Mouse (Mus musculus) kidney, adult 9 months (tissue): ENCODE measurements at regions not wholly inside any gene's neighbourhood (a gene's known extent, or its start where the extent isn't known, plus 50 kb on each side); places are given as distances from the start of the nearest gene placed in this dataset.

Source experiments
- DNase-seq: peaks from one replicate; pipeline ENCODE4 v3.0.0; 2022

DNA sequence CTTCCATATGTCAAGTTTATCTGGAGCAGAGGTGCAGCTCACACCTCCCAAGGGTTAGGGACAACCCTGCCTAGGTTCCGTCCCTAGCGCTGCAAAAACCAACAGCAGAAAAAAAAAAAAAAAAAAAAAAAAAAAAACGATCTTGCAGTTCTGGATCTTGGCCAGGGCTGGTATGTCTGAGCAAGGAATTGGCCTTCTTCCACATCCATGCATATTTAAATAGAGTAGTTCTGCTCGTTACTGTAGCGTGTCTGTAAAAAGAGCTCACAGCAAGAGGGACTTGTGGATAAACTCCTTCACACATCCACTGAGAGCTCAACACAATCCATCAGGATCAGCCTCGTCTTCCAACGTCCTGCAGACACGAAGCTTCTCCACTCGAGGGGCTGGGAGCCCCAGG is 639.4 kb upstream of the Adam5 start:
- peak; percentile 40 for DNase-seq

DNA sequence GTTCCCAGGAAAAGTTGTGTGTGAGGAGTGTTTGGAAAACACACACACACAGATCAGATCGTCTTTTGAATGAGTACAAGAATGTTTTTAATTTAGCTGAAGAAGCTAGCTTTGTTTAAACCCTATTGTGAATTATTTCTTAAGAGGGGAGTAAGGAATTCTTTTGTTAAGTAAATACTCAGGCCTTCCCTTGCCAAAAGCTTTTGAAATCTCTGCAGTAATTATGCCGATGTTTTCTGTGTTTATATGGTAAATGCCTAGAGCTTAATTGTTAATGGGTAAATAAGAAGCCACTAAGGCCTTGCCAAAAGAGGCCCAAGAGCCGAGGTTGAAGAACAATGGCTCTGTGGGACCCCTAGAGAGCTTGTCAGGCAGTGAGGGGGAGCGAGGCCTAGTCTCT is 638.3 kb upstream of the Adam5 start:
- DNase-seq = no peak

DNA sequence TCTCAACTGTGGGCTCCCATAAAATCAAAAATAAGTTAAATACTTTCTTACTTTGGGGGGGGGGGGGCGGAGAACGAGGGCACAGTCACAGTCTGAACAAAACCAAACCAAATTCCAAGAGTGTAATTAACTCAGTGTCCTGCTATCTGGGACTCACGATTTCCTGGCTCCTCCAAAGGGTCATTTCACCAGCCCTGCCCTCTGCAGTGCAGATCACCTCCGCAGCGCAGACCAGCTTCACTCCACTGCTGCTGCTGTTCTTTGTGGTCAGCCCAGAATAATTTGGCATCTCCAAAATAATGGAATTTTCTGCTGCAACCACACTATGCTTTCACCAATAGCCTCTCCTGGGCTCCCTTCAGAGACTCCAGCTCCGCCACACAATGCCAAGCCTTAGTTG is 631.5 kb upstream of the Adam5 start:
- DNase-seq = no peak

DNA sequence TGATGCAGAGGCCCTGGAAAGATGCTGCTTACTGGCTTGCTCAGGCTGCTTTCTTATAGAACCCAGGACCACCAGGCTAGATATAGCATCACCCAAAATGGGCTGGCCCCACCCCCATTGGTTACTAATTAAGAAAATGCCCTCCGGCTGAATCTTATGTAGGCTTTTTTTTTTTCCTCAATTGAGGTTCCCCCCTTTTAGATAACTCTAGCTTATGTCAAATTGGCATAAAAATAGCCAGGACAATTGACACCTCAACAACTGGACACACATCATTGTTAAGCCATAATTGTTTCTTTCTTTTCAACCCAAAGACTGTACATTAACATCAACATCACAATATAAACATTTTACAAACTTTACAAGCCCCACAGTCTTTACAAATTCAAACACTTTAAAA is 630.8 kb upstream of the Adam5 start:
- no peak for DNase-seq

DNA sequence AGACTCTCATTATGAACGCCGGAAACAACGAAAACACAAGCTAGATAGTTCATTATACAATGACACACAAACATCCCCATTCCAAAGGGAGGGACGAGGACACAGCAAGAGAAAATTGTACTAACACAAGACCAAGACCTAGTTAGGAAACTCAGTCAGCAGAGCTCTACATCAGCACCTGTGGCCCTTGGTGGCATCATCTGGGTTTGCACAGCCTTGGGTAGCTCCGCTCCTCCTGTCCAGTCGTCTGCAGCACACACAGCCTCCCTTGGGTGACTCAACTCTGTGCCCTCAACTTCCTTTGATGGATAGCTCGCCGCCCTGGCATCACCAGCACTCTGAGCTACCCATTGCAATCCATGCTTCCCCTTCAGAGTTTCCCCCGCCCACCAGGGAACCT is 629.7 kb upstream of the Adam5 start:
- no peak for DNase-seq

DNA sequence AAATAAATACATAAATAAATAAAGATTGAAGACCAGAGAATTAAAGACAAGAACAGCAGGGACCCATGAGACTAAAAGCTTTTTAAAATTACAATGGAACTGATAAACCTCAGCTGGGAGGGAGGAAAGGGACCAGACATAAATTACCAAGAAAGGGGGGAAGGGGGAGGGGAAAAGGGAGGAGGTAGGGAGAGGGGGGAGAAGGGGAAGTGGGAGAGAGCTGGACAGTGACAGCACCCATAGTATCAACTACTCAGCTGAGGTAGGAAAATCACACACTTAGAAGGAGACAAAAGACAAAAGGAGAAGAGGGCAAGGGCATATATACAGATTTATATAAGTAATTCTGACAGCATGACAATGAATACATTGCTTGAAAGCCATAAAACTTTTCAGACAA is 626.4 kb upstream of the Adam5 start:
- no peak for DNase-seq

DNA sequence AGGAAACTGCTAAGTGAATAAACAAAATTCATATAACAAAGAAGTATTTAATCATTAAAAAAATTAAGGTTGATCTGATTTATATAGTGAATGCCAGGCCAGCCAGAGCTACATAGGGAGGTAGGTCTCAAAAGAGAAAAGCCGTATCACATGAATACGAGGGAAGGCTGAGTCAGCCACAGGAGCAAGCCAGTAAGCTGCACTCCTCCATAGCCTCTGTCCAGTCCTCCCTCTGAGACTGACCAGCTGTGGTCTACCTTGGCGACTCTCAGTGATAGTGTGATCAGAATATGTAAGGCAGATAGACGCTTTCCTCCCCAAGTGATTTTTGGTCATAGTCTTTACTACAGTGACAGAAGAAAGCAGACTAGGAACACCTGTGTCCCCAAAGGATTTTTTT is 625.4 kb upstream of the Adam5 start:
- DNase-seq = no peak

DNA sequence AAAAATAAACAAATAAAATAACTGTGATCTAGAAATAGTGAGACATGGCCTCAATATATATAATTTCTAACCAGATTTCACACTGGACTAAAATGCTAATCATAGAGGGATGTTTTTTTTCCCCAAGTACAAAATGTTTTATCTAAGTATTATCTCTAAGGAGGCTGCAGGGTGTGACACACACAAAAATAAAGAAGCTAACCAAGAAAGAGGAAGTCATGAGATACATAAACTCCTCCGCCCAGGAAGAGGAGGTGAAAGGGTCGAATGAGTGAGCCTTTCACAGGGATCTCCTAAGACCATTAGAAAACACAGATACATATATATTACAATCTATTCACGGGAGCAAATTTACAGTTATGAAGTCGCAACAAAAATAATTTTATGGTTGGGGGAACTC is 623.7 kb upstream of the Adam5 start:
- no peak for DNase-seq

DNA sequence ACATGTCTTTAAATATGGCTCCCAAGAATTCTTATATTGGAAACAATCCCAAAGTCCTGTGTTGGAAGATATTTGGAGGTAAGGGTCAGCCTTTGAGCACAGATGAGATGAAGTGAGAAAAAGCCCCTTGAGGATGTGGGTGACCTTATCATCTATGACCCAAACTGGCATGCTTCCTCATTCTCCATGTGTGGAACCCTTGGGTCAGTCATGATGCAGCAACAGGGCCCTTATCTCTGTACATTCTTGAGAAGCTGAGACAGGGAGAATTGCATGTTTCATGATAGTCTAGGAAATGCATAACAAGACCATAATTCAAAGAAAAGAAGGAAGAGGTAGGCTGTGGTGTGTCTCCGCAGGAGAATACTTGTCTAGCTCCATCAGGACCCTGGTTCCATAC is 621.8 kb upstream of the Adam5 start:
- DNase-seq = no peak

DNA sequence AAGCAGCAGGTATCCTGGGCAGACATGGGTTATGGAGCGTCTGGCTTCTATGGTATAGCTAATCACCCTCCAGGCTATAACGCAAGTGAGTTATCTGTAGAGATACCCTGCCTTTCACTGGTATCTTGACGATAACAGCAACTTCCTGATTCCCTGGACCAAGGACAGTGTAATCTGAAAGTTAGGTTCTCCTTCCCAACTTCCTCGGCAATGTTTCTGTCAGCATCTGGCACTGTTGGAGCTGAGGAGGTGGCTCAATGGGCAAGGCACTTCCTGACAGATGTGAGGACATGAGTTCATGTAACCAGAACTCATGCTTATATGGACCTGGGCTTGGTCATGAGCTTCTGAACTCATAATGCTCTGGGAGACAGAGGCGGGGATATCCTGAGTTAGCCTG is 620.9 kb upstream of the Adam5 start:
- DNase-seq = no peak

DNA sequence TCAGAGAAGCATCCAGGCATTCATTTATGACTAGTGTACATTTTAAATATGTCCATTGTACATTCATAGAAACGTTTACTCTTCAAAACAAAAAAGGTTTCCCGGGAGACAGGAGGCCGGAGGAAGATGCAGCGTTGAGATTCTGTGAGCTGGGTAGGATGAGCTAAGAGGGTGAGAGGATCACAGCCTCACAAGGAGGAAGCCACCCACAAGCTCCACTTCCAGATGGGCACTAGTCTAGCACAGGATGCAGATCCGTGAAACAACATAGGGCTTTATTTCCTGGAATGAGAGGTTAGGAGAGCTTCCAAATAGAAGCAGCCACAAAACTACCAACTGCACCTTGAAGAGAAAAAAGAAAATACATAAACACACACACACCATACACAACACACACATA is 619.4 kb upstream of the Adam5 start:
- DNase-seq = no peak

DNA sequence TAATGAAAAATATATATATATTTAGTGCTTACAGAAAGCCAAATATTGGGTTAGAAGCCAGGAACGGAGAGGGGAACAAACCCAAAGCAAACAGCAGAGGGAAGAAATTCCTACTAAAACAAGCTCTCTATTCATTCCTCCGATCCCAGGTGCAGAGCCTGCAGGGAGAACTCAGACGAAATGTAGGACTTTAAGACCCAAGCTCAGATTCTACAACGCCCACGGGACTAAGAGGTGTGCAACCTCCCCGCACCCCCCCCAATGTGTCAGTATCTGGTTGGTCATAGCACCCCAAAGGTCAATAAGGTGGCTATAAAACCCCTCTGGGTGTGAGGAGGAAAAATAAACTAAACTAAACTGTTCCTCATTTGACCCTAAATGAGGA is 616.9 kb upstream of the Adam5 start:
- no peak for DNase-seq

DNA sequence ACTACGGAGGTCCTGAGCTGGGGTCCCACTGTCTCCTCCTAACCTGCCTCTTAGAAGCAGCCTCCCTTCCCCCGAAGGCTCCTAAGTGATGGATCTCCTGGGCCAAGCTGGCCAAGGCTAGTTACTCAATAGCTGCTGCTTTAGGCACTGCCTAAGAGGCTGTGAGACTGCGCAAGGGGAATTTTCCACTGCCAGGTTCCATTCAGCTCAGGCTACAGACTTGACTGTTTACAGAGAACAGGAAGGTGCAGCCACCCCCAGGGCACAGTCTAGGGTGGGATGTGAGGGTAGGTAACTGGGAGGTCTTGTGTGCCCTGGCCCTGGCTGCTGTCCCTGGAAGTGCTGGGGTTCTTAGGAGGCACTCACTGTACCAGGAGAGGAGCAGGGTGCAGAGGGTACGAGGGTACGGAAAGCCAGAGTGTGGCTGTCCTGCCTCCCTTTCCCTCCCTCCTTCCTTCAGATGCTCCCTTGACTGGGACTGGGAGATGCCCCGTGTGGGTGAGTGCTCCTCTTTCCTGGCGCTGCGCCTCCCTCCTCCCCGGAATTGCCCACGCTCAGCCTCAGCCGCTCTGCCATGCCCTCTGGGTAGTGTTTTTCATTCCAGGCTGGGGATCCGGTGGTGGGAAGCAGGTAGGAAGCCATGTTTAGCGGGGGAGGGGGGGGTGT is 616.4 kb upstream of the Adam5 start:
- peak; percentile 70 for DNase-seq

DNA sequence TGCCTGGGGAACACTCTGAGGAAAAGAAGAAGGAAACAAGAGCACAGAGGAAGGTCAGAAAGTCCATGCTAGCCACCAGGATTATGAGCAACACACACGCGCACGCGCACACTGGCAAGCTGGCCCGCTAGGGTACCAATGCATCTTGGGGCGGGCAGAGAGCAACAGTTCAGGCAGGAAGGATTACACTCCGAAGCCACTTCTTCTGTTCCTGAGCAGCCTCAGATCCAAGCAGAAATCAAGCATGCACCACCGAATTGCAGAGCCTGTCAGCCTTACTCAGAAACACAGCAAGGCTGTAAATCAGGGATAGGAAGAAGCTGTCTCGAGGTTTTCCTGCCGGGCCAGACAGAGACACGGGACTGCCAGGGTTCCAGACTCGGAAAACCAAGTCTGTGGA is 615.8 kb upstream of the Adam5 start:
- DNase-seq = peak; percentile 64

DNA sequence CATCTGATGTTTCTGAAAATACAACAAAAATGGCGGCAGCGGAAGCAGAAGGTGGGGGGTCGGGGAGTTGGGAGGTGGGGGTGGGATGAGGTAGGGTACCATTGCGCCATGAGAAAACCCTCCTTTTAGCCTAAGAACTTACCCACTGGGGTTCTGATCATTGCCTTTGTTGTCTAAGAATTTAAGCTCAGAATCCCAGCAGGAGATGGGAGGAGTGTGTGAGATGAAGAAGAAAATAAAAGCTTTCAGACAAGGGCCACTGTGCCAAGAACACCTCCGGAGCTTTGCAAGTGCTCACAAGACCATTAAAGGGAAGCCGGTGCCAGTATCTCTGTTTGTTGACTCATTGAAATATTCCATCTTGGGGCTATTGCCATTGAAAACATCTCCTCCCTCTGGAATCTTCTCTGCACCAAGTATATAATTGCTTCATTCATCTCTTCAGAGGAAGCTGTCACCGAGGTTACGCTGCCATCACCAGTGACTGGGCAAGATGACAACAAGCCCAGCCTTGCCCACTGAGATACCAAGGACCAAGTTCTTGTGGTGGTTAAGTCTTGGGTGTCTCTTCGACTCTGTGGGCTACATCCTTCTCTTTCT is 614.0 kb upstream of the Adam5 start:
- no peak for DNase-seq

DNA sequence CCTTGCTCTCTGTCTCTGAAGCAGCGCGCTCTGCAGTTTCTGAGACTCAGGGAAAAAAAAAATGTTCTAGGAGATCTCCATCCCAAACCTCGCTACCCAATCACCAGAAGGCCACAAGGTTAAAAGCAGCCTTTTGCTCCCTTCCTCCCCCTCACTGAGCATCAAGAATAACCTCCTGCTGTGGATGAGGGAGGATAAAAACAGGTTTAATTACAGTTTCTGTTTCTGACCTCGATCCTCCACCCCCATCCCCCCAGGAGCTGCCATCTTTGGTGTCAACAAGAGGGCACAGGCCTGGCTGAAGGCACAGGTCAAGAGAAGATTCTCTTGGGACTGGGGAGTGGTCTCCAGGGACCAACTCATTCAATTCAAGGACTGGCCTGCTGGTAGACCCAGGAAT is 613.0 kb upstream of the Adam5 start:
- no peak for DNase-seq

DNA sequence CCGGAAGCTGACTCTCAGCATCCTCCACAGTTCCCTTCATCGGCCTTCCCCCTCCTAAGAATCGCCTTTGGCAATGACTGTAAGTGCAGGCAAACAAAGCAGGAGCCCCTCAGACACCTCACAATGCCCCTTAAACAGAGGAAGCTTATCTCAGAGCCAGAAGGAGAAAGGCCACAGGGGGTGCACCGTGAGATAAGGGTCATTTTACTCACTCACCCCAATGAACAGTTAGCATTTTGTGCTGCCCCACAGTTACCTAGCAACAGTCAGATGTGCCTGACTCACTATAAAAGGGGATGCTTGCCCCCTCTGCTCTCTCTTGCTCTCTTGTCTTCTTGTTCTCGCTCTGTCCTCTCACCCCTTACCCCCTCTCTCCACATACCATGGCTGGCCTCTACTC is 606.4 kb upstream of the Adam5 start:
- DNase-seq = no peak

DNA sequence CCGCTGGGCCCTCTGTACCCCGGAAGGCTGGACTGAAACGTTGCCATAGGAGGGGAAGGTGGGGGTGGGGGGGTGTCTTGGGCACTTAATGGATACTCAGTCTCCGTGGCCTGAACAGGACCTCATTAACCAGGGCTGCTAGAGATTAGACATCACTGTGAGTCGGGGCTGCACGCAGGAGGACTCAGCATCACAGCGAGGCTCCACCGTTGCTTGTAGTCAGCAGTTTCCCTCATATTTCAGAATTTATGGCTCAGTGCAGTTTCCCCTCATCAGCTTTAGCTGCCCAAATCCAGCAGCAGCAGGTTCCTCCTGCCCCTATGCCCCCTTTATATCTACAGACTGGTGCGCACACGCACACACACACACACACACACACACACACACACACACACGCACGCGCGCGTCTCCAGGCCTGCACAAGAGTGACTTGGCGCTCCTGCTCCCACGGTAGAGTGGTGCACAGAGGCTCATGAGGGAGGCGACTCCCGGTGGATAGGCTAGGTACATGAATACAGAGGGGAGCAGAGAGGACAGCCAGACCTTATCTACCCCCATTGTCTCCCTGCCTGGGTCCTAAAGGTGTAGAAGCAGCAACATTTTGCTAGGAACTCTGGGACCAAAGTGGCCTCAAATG is 605.8 kb upstream of the Adam5 start:
- no peak for DNase-seq

DNA sequence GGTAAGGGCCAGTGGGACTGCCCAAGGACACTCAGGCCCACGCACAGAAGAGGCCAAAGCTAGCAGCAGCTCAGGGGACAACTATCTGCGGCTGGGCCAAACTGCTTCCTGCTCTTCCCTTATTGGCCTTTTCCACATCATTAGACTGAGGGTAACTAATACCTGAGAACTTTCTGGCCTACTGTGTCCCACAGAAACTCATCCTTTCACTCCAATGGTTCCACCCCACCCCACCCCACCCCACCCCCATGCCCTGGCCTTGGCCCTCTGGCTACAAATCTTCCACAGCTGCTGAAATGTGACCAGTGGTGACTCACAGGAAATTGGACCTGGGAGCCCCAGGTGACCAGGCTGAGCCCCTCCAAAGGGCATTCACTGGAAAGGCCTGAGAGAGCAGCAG is 604.6 kb upstream of the Adam5 start:
- DNase-seq = no peak

DNA sequence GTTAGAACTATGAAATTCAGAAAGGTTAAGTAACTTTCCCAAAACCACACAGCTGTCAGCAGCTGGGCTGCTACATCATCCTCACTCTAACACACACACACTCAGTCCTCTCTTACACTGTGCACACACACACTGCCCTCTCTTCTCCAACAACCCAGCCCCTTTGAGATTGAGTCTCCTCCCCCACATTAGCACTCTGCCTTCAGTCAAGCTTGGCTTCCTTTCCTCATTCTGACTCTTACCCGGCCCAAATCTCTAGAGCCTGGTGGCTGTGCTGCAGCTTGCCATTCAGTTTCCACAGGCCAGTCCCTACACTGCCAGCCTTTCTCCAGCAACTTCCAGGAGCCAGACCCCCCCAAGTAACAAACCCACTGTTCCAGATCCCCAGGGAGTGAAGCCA is 602.0 kb upstream of the Adam5 start:
- no peak for DNase-seq

DNA sequence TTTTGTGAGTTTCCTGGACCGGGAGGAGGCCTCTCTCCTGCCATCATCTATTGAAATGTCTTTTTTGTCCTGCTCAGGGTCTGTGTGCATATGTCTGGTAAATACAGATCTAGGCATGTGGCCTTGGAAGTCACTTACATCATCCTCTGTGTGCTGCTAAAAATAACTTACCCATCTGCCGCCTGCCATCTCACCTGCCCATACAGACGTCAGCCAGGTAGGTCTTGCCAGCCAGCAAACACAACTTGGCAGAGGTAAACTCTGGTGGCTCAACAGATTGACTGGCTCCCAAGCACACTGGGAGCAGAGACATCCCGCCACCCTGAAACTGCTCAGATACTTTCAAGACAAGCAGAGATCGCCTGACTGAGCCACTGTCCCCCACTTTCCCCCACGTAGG is 597.3 kb upstream of the Adam5 start:
- no peak for DNase-seq

DNA sequence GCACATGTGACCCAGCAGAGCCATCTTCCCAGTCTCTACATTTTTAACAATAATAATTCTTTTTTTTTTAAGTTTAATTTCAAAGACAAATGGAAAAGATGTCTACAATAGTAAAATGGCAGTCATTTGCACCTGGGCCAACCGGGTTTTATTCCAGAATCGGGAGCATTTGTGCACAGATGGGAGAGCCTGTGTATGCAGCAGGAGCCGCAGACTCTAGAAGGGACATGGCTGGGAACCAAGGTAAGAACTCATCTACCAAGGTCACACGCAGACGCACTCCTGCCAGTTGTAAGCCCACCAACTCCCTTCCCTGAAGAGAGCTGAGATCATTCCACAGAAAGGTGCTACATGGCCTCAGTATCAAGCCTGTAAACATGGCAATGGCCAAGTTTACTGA is 586.4 kb upstream of the Adam5 start:
- DNase-seq = no peak

DNA sequence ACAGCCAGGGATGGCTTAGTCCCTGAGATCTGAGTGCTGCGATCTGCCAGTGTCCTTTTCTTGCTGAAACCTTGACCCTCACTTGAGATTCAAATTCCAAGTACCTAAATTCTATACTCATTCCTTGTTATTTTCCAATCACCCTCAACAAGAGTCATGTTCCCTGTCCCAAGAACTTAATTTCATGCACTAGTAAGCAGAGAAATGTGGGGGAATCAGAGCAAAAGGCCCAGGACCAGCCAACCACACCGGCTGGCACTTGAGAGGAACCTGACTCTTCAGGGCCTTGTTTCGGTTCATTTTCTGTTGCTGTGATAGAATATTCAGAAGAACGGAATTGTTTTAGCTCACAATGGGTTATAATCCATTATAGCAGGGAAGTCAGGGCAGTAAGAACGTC is 583.7 kb upstream of the Adam5 start:
- peak; percentile 18 for DNase-seq

DNA sequence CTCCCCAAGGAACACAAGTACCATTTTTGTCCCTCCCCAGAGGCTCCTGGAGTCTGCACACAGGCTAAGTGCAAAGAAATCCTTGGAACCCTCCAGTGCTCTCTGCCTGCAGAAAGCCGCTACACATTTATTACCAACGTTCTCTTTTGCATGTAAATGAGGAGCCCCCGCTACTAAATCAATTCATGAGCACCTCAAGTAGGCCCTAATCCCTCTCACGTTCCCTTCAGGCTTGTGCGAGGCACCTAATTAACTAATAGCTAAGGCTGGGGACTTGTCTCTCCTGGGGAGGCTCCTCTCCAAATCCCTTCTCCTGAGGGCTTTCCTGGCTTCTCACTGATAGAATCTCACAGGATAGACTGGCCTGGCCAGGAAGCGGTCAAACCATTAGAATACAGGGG is 568.6 kb upstream of the Adam5 start:
- no peak for DNase-seq

DNA sequence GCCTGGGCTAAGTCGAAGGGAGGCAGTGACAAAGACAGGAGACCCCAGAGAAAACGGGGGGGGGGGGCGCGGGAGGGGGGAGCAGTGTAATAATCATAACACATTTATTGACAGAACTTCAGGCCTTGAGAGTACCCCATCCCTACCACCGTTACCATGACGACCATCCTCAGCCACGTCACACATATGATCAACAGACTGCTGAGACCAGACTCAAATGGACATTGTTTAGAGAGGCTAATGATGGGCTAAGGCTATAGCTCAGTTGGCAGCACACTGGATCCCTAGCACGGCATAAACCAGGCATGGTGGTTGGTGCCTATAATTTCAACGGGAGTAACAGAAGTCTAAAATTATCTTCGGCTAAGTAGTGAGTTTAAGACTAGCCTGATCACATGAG is 565.8 kb upstream of the Adam5 start:
- DNase-seq = no peak
